Mouse (Mus musculus) liver, postnatal 0 days (tissue): ENCODE data around the gene Fbxl12. TPM values are rescaled to one million over a fixed set of nuclear protein-coding genes. Genes with fewer than 3 reads are reported as not detected.
A peak's percentile ranks its signal among the peaks of the same experiment; 100 is the strongest.

ENCODE experiments used
- ATAC-seq: fragments of 200-750 bp; cut with Nextera tagmentation; 2 replicates; pipeline ENCODE4 v1.8.0; 2017; ENCODE audit warnings: mild to moderate bottlenecking, moderate library complexity
- DNase-seq: peaks from one replicate; pipeline ENCODE4 v3.0.0-alpha.2; 2016
- H3K27ac ChIP-seq: fragments of 300-500 bp; sonication (generic); 2 replicates; pipeline ENCODE4 v1.5.1; 2014; ENCODE audit warnings: antibody characterized with exemption, moderate library complexity, mild to moderate bottlenecking, low read depth
- H3K27me3 ChIP-seq: fragments of 300-500 bp; sonication (generic); 2 replicates; pipeline ENCODE4 v1.6.1; 2014; ENCODE audit warnings: low read length, control low read depth, mixed read lengths; ENCODE audit not compliant: insufficient read depth
- H3K36me3 ChIP-seq: fragments of 300-500 bp; sonication (generic); replicated peaks from 2 replicates; pipeline ENCODE4 v1.6.1; 2014; ENCODE audit warnings: mild to moderate bottlenecking, control low read depth, low read length, moderate library complexity, mixed read lengths; ENCODE audit not compliant: insufficient read depth
- H3K4me1 ChIP-seq: fragments of 300-500 bp; sonication (generic); 2 replicates; pipeline ENCODE4 v1.6.1; 2014; ENCODE audit warnings: antibody characterized with exemption, mild to moderate bottlenecking, control low read depth; ENCODE audit not compliant: insufficient read depth
- H3K4me2 ChIP-seq: fragments of 300-500 bp; sonication (generic); 2 replicates; pipeline ENCODE4 v1.6.1; 2014; ENCODE audit warnings: low read depth, mild to moderate bottlenecking, low read length, moderate library complexity, mixed read lengths
- H3K4me3 ChIP-seq: fragments of 300-500 bp; sonication (generic); 2 replicates; pipeline ENCODE4 v1.5.1; 2014; ENCODE audit warnings: low read depth, low read length
- H3K9ac ChIP-seq: fragments of 300-500 bp; sonication (generic); replicated peaks from 2 replicates; pipeline ENCODE4 v1.6.1; 2014; ENCODE audit warnings: mild to moderate bottlenecking, moderate library complexity
- H3K9me3 ChIP-seq: fragments of 300-500 bp; sonication (generic); 2 replicates; pipeline ENCODE4 v1.6.1; 2016; ENCODE audit warnings: mild to moderate bottlenecking, control low read depth, low read length, mixed read lengths
- CTCF ChIP-seq: sonication (generic); IDR thresholded peaks from 2 replicates; pipeline ENCODE4 v1.5.1; 2016; ENCODE audit warnings: antibody characterized with exemption, low read depth
- EP300 ChIP-seq: IDR thresholded peaks from 2 replicates; pipeline ENCODE4 v1.6.1; 2016; ENCODE audit warnings: antibody characterized with exemption, low read depth, mild to moderate bottlenecking
- WGBS: fragments of 180-500 bp; shearing (Covaris S2); extraction: QIAGEN DNeasy Blood & Tissue Kit; methylation state at CpG from one replicate; pipeline ENCODE4 v1.1.7; 2014; ENCODE audit not compliant: insufficient replicate concordance; 5-methylcytosine and 5-hydroxymethylcytosine counted together
- polyA plus RNA-seq: library from polyadenylated mRNA; unstranded; fragments of >200 nt; fragmentation: Nextera tagmentation; extraction: Ambion mirVana; gene quantifications from 2 replicates; pipeline ENCODE4 v1.2.1, GENCODE M21; 2015

Gene Fbxl12
- polyA plus RNA-seq, 1 experiment from 2014 or later = 7.1 TPM

DNA sequence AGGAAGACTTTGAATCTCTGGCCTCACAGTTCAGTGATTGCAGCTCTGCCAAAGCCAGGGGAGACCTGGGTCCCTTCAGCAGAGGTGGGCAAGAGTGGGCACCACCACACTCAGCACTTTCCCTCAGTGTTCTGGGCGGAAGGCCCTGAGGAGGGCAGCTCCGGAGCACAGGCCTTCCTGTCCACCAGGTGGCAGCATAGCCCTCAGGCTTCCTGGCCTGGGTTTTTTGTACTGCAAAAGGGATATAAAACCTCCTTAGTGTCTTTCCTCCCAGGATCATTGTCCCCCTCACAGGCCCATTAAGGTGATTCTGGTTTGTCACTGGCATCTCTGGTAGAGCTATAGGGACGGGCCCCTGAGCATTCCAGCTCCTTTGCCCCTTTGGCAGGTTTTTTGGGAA, 17.8 kb upstream of the Fbxl12 start:
- Histone ChIP-seq H3K4me2 (no peak overlapping the region), H3K4me3 (no peak overlapping the region), H3K9ac (no peak overlapping the region), H3K27me3 (no peaks in the 10 kb centered on the region), H3K9me3 (no peaks in the 10 kb centered on the region), H3K27ac (no peak overlapping the region), H3K36me3 (peaks cover 57% of the 10 kb centered on the region), H3K4me1 (no peaks in the 10 kb centered on the region)
- peak; percentile 76 for DNase-seq
- WGBS = 48% methylated on average over 3 of the region's 3 CpGs
- TF ChIP-seq CTCF = peak; percentile 85
- TF ChIP-seq EP300 = no peak
- peak; percentile 46 for ATAC-seq

DNA sequence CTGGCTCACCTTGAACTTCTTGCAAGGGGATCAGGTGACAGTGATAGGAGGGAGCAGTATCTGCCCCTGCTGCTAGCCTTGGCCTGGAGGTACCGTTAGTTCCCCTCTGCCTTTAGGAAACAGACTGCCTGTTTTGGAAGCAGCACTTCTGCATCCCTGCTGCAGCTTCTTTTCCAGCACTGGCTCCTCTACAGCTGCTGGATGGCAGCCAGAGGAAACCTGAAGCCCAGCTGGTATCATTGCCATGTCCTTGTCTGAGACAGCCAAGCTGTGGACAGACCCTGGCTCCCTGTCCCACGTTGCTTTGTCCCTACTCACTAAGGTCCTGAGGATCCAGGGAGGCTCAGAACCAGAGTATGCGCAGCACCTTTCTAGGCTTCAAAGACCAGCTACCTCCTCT, 13.0 kb upstream of the Fbxl12 start:
- Histone ChIP-seq H3K36me3 (peaks cover 66% of the 10 kb centered on the region), H3K9me3 (no peaks in the 10 kb centered on the region), H3K27ac (no peak overlapping the region), H3K4me1 (0 out of 2 replicates have a peak, but pooled peaks cover 7% of the 10 kb centered on the region), H3K9ac (no peak overlapping the region), H3K4me3 (no peak overlapping the region), H3K27me3 (no peaks in the 10 kb centered on the region), H3K4me2 (no peak overlapping the region)
- no peak for DNase-seq
- ATAC-seq = no peak
- WGBS = 82% methylated on average over 3 of the region's 3 CpGs
- no peak for TF ChIP-seq CTCF
- no peak for TF ChIP-seq EP300

DNA sequence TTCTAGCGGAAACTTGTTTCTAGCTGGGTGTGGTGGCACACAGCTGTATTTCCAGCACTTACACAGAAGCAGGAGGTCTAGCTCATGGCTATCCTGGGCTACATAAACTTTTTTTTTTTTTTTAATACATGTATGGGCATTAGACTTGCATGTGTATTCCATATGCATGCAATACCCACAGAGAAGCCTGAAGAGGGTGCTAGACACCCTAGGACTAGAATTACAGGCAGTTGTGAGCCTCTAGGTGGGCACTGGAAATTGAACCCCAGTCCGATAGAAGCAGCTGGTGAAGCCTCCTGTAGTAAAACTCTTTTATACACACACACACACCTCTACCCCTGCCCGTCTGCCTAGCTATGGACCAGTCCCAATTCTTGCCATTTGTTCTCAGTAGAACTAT, 9.3 kb upstream of the Fbxl12 start:
- Histone ChIP-seq H3K9ac (no peak overlapping the region), H3K27ac (no peak overlapping the region), H3K9me3 (no peaks in the 10 kb centered on the region), H3K4me2 (no peak overlapping the region), H3K36me3 (peaks cover 39% of the 10 kb centered on the region), H3K4me1 (0 out of 2 replicates have a peak, but pooled peaks cover 14% of the 10 kb centered on the region), H3K27me3 (no peaks in the 10 kb centered on the region), H3K4me3 (no peak overlapping the region)
- WGBS = 94% methylated on average over 3 of the region's 3 CpGs
- TF ChIP-seq EP300 (no peak), CTCF (peak; percentile 18; the same call in 1 of the 2 replicates)
- no peak for DNase-seq
- ATAC-seq = no peak

DNA sequence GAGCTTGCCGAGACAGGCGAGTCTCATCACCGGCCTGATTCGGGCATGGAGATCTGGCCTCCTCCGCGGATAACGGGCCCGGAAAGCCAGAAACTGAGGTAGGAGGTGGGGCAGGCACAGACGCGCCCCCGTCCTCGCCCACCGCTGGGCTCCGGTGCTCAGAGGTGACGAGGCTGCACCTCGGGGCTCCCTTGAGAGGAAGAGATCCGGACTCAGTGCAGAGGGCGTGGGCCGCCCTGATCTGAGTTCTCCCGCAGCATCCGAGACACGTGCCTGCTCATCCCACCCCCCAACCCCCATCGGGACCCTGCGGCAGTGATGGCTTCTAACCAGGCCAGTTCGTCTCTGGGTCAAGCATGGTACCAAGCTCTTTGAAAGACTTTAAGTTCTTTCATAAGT, 7.7 kb upstream of the Fbxl12 start:
- DNase-seq (no peak), ATAC-seq (peak; percentile 4; the same call in 1 of the 2 replicates)
- Histone ChIP-seq H3K9ac (peak overlapping the region; percentile 93), H3K9me3 (no peaks in the 10 kb centered on the region), H3K27me3 (no peaks in the 10 kb centered on the region), H3K4me1 (0 out of 2 replicates have a peak, but pooled peaks cover 14% of the 10 kb centered on the region), H3K27ac (peak overlapping the region; percentile 48; the same call in 1 of the 2 replicates), H3K4me3 (peak overlapping the region; percentile 97), H3K4me2 (peak overlapping the region; percentile 93), H3K36me3 (peaks cover 26% of the 10 kb centered on the region)
- 0% methylated on average over 21 of the region's 25 CpGs for WGBS
- TF ChIP-seq EP300 = no peak
- no peak for TF ChIP-seq CTCF

DNA sequence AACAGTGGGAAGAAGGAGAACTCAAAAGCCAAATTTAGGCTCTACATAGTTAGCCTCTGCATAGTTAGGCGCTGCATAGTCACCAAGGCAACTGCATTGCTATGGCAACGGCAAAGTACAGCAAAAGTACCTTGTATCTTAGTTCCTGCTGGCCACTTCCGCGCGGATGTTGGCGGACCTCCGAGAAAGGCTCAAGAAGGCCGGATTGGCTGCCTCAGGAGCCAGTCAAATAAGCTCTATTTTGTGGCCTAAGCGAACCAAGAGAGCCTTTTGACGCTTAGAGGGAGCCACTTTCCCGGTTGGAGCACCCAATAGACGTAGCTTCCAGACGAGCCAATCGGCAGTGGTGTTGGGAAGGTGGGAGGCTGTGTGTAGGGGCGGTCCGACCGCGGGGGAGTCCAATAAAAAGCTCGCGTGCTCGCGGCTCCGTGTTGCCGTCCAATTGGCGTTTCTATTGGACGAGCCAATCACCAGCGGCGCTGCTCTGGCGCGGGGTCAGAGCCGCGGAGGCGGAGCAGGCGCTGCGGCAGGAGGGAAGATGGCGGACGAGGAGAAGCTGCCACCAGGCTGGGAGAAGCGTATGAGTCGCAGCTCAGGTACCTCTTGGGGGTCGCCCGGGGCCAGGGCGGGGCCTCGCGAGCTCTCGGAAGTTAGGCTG, 7.2 kb upstream of the Fbxl12 start, which contains the start of gene Pin1:
TSS of gene Pin1 (plus strand) at position 494 of the 658 bp plus-strand sequence.
- DNase-seq (peak; percentile 97), ATAC-seq (peak; percentile 99)
- Histone ChIP-seq H3K9me3 (no peaks in the 10 kb centered on the region), H3K27ac (peak within 1 kb of the TSS; percentile 48; the same call in 1 of the 2 replicates), H3K27me3 (no peaks in the 10 kb centered on the region), H3K4me1 (0 out of 2 replicates have a peak, but pooled peaks cover 14% of the 10 kb centered on the region), H3K4me3 (peak within 1 kb of the TSS; percentile 97), H3K36me3 (peaks cover 23% of the 10 kb centered on the region), H3K9ac (peak within 1 kb of the TSS; percentile 93), H3K4me2 (peak within 1 kb of the TSS; percentile 93)
- TF ChIP-seq CTCF (peak; percentile 5; the same call in 1 of the 2 replicates), EP300 (peak; percentile 13; the same call in 1 of the 2 replicates)
- 1% methylated on average over 45 of the region's 45 CpGs for WGBS

DNA sequence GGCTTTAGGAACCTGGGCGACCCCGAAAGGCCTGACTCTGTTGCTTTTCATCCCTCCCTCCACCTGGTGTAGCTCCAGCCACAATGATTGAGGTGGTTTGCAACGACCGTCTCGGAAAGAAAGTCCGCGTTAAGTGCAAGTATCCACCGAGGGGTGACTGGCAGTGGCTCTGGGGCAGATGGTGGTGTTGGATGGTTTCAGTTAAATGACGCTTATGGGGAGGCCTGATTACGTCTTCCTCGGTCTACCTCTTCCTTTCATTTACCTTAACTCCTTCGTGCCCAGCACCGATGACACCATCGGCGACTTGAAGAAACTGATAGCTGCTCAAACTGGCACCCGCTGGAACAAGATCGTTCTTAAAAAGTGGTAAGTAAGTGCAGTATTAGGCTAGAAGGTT, 554 bp upstream of the Fbxl12 start:
- Histone ChIP-seq H3K4me1 (peaks cover 20% of the 10 kb centered on the region), H3K9ac (peak overlapping the region; percentile 92)

More for the DNA sequence above, 554 bp upstream of the Fbxl12 start:
- no peak for DNase-seq
- H3K4me3 ChIP-seq = peak overlapping the region; percentile 95
- no peaks in the 10 kb centered on the region for H3K27me3 ChIP-seq
- peak overlapping the region; percentile 95 for H3K27ac ChIP-seq
- H3K9me3 ChIP-seq = no peaks in the 10 kb centered on the region
- H3K36me3 ChIP-seq = peaks cover 10% of the 10 kb centered on the region
- TF ChIP-seq EP300 = no peak
- TF ChIP-seq CTCF = no peak
- WGBS = 2% methylated on average over 17 of the region's 17 CpGs
- ATAC-seq = no peak
- peak overlapping the region; percentile 90 for H3K4me2 ChIP-seq
